Mouse (Mus musculus) hindbrain, embryonic 10.5 days (tissue): ENCODE results near the gene Ptges3l. TPM values are rescaled to one million over a fixed set of nuclear protein-coding genes. Genes with fewer than 3 reads are reported as not detected.
A peak's percentile ranks its signal among the peaks of the same experiment; 100 is the strongest.
"Not testable (repeated sequence)": the region's sequence is repeated elsewhere in the genome, so short reads cannot be mapped to it uniquely, and the experiment has no call there.

ENCODE experiments used
- DNase-seq: peaks from one replicate; pipeline ENCODE4 v3.0.0-alpha.2; 2017; ENCODE audit warnings: low spot score
- H3K27ac ChIP-seq: fragments of 300-500 bp; sonication (generic); 2 replicates; pipeline ENCODE4 v1.5.1; 2016; ENCODE audit warnings: mild to moderate bottlenecking, moderate library complexity
- H3K27me3 ChIP-seq: fragments of 300-500 bp; sonication (generic); 2 replicates; pipeline ENCODE4 v1.6.1; 2016; ENCODE audit warnings: mild to moderate bottlenecking; ENCODE audit not compliant: poor library complexity, insufficient read depth, severe bottlenecking
- H3K36me3 ChIP-seq: fragments of 300-500 bp; sonication (generic); 2 replicates; pipeline ENCODE4 v1.6.1; 2016; ENCODE audit warnings: mild to moderate bottlenecking, moderate library complexity
- H3K4me1 ChIP-seq: fragments of 300-500 bp; sonication (generic); replicated peaks from 2 replicates; pipeline ENCODE4 v1.6.1; 2016; ENCODE audit warnings: mild to moderate bottlenecking
- H3K4me3 ChIP-seq: fragments of 300-500 bp; sonication (generic); 2 replicates; pipeline ENCODE4 v1.5.1; 2016; ENCODE audit warnings: mild to moderate bottlenecking, moderate library complexity
- H3K9me3 ChIP-seq: fragments of 300-500 bp; sonication (generic); 2 replicates; pipeline ENCODE4 v1.6.1; 2016; ENCODE audit warnings: mild to moderate bottlenecking, moderate library complexity
- WGBS: fragments of 180-500 bp; shearing (Covaris S2); methylation state at CpG from one replicate; pipeline ENCODE4 v1.1.7; 2016; 5-methylcytosine and 5-hydroxymethylcytosine counted together
- polyA plus RNA-seq: library from polyadenylated mRNA; unstranded; fragments of >200 nt; fragmentation: Nextera tagmentation; extraction: Ambion mirVana; gene quantifications from 2 replicates; pipeline ENCODE4 v1.2.1, GENCODE M21; 2016

Gene Ptges3l
- polyA plus RNA-seq, 1 experiment from 2014 or later, result 4.0 TPM

DNA sequence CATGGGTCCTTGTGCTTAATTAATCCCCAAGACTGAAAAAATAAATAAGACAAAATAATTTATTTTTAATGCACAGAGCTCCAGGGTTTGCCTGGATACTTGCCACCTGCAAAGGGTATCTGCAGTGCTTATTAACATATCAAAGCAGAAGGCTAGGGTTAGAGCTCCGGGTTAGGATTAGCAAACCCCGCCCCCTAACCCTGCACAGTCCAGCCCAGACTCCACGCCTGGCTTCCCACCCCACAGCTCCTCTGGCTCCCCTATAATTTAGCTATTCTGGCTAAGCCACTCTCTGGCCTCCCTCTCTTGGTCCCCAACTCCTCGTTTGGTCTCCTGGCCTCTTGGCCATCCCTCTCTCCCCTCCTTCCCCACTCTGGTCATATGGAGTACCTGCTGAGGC, 43.3 kb downstream of the Ptges3l start:
- H3K36me3 ChIP-seq, result no peaks in the 10 kb centered on the region
- H3K27ac ChIP-seq, result no peak overlapping the region
- no peaks in the 10 kb centered on the region for H3K27me3 ChIP-seq
- H3K9me3 ChIP-seq, result no peaks in the 10 kb centered on the region
- no peak overlapping the region for H3K4me3 ChIP-seq
- peaks cover 6% of the 10 kb centered on the region for H3K4me1 ChIP-seq
- peak; percentile 13 for DNase-seq
- 15% methylated on average over 4 of the region's 4 CpGs for WGBS

DNA sequence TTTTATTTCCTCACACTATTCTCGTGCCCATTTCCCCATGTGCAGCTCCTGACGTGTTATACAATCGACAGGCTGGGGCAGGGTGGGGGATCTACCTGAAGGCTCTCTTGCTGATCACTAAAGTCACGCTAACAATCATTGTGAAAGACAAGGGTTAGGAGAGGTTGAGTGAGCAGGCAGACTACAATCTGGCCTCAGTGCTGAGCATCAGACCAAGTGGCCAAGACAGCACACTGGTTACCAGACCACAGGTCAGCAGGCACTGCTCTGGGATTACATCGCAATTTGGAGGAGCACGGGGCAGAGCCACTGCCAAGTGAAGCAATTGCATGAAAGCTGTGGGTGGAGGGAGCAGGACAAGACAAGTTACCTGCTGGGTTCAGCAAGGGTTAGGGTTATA, 46.2 kb downstream of the Ptges3l start:
- Histone ChIP-seq H3K36me3 (no peaks in the 10 kb centered on the region), H3K27ac (no peak overlapping the region), H3K4me3 (no peak overlapping the region), H3K9me3 (no peaks in the 10 kb centered on the region), H3K27me3 (0 out of 2 replicates have a peak, but pooled peaks cover 7% of the 10 kb centered on the region), H3K4me1 (peaks cover 6% of the 10 kb centered on the region)
- 85% methylated on average over 6 of the region's 6 CpGs for WGBS
- no peak for DNase-seq

- H3K27me3 ChIP-seq, H3K4me1 ChIP-seq, H3K27ac ChIP-seq, DNase-seq, H3K9me3 ChIP-seq, H3K36me3 ChIP-seq, H3K4me3 ChIP-seq: not testable (repeated sequence)
- 93% methylated on average over 8 of the region's 8 CpGs for WGBS
Observed at GRCm38 (mm10) chr11:101378196-101378595, 46.9 kb downstream of the Ptges3l start.

DNA sequence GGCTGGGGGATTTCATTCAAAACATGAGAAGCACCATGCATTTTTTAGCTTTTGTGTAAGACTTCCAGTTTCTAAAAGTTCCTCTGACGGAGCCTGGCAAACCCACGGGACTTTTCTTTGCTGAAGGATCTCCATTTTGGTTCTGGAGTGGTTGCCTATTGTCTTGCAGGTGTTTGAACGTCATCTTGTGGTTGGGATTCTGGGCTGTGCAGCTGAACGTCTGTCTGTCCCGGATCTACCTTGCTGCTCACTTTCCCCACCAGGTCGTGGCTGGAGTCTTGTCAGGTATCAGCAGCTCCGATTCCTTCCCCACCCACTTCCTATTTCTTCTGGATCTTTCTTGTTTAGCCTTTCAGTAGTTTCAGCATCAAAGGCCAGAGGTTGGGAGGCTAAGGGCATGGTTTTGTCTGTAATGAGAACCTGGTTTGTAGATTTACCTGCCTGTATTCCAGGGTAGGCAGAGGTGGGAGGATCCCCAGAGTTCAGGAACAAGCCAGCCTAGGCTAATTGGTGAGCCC, 50.7 kb downstream of the Ptges3l start:
- Histone ChIP-seq H3K4me3 (no peak overlapping the region), H3K36me3 (no peaks in the 10 kb centered on the region), H3K9me3 (no peaks in the 10 kb centered on the region), H3K27ac (no peak overlapping the region), H3K27me3 (0 out of 2 replicates have a peak, but pooled peaks cover 7% of the 10 kb centered on the region), H3K4me1 (no peaks in the 10 kb centered on the region)
- DNase-seq, result no peak
- 73% methylated on average over 7 of the region's 7 CpGs for WGBS

DNA sequence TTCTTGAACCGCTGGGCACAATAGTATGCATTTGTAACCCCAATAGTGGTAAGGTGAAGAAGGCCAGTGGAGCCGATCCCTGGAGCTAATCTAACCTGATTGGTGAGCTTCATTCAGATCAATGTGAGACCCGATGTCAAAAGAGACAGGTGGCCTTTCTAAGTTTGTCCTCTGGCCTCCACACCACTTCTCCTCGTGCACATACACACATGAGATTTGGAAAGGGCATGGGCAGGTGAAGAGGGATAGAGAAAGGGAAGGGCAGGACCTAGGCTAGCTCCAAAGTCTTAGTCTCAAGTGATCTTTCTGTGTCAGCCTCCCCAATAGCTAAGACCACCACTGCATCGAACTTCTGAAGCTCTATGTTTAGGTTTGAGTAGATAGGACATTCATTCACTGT, 55.0 kb downstream of the Ptges3l start:
- 81% methylated on average over 5 of the region's 5 CpGs for WGBS
- DNase-seq, result no peak
- no peaks in the 10 kb centered on the region for H3K9me3 ChIP-seq
- H3K27ac ChIP-seq, result no peak overlapping the region
- H3K4me3 ChIP-seq, result no peak overlapping the region
- H3K4me1 ChIP-seq, result no peaks in the 10 kb centered on the region
- no peaks in the 10 kb centered on the region for H3K36me3 ChIP-seq
- H3K27me3 ChIP-seq, result no peaks in the 10 kb centered on the region

Other genes with a start within 250 kb of the Ptges3l start
- gene Ccr10, start 249.9 kb downstream of the Ptges3l start, polyA plus RNA-seq, result 0.15 and 0.20 TPM in 2 replicates
- 13.1 TPM in 2 replicates for gene Ezh1, start 198.9 kb downstream of the Ptges3l start, polyA plus RNA-seq
- gene Ramp2, start 179.3 kb downstream of the Ptges3l start, polyA plus RNA-seq, result 63.9 and 72.3 TPM in 2 replicates
- gene Vps25, start 171.6 kb downstream of the Ptges3l start, polyA plus RNA-seq, result 135 TPM in 2 replicates
- gene Wnk4, start 164.8 kb downstream of the Ptges3l start, polyA plus RNA-seq, result 6.7 and 7.6 TPM in 2 replicates
- gene Cntd1, start 146.3 kb downstream of the Ptges3l start, polyA plus RNA-seq, result 0.95 and 1.9 TPM in 2 replicates
- 227 and 244 TPM in 2 replicates for gene Coa3, start 146.2 kb downstream of the Ptges3l start, polyA plus RNA-seq
- 153 and 166 TPM in 2 replicates for gene Becn1, start 123.0 kb downstream of the Ptges3l start, polyA plus RNA-seq
- 166 and 190 TPM in 2 replicates for gene Psme3, start 109.1 kb downstream of the Ptges3l start, polyA plus RNA-seq
- gene Aoc2, start 100.3 kb downstream of the Ptges3l start, polyA plus RNA-seq, result 1.5 and 2.1 TPM in 2 replicates
- gene Aoc3, start 94.7 kb downstream of the Ptges3l start, polyA plus RNA-seq, result 0.06 TPM in 1 of 2 replicates, not detected in the other
- gene G6pc, start 57.8 kb downstream of the Ptges3l start, polyA plus RNA-seq, result not detected in 2 replicates
- 91.4 and 99.8 TPM in 2 replicates for gene Aarsd1, start 7.7 kb downstream of the Ptges3l start, polyA plus RNA-seq
- 9.4 and 10.2 TPM in 2 replicates for gene Gm27029, start 537 bp downstream of the Ptges3l start, polyA plus RNA-seq
- gene Rundc1, start 248 bp downstream of the Ptges3l start, polyA plus RNA-seq, result 20.5 and 25.3 TPM in 2 replicates
- 414 and 455 TPM in 2 replicates for gene Rpl27, start 17.0 kb upstream of the Ptges3l start, polyA plus RNA-seq
- 3.5 and 3.6 TPM in 2 replicates for gene Ifi35, start 23.1 kb upstream of the Ptges3l start, polyA plus RNA-seq
- gene Rnd2, start 39.7 kb upstream of the Ptges3l start, polyA plus RNA-seq, result 97.9 and 208 TPM in 2 replicates
- gene Vat1, start 40.9 kb upstream of the Ptges3l start, polyA plus RNA-seq, result 61.1 and 108 TPM in 2 replicates
- 16.1 and 25.3 TPM in 2 replicates for gene Brca1, start 126.6 kb upstream of the Ptges3l start, polyA plus RNA-seq
- gene Nbr1, start 126.8 kb upstream of the Ptges3l start, polyA plus RNA-seq, result 71.0 and 81.8 TPM in 2 replicates
- 1.7 and 4.3 TPM in 2 replicates for gene Tmem106a, start 156.9 kb upstream of the Ptges3l start, polyA plus RNA-seq
- not detected in 2 replicates for gene Gm11634, start 173.9 kb upstream of the Ptges3l start, polyA plus RNA-seq
- 34.2 and 39.4 TPM in 2 replicates for gene Rdm1, start 201.9 kb upstream of the Ptges3l start, polyA plus RNA-seq
- gene Arl4d, start 240.2 kb upstream of the Ptges3l start, polyA plus RNA-seq, result 7.9 and 9.4 TPM in 2 replicates